Mouse (Mus musculus): ENCODE data around the gene Olfr56. TPM values are rescaled to one million over a fixed set of nuclear protein-coding genes. Genes with fewer than 3 reads are reported as not detected.
A peak's percentile ranks its signal among the peaks of the same experiment; 100 is the strongest.

Gene Olfr56
- polyA plus RNA-seq, 1 experiment from 2014 or later, result 0.09 TPM

DNA sequence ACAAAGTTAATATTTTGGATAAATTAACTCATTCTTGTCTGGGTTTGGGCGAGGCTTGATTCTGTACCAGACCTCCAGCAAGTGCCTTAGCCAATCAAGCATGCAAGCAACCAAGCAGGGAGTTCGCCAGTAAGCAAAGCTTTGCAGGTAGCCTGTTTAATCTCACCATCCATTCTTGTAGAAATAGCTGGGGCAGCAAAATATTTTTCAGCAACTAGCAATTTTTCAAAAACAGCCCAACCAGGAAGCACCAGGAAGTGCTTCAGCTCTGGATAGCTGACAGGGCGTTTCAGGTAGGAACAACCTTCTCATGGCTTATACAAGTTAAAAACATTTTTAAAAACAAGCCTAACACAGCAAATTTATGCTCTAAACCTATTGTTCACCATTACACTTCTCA, 103.2 kb downstream of the Olfr56 start:
- peak; percentile 21 for DNase-seq (ENCODE audit: low spot score)
- no peak for TF ChIP-seq CTCF (IDR thresholded peaks at IDR 0.05; ENCODE audit: low read depth)
- H3K27ac ChIP-seq, result peak overlapping the region; percentile 19; the same call in 1 of the 2 replicates
- H3K4me3 ChIP-seq (replicated peaks; ENCODE audit: low read depth, low read length), result no peak overlapping the region
- H3K27me3 ChIP-seq (ENCODE audit: insufficient read depth, low read length), result no peaks in the 10 kb centered on the region
- no peak overlapping the region for H3K9ac ChIP-seq (ENCODE audit: low read depth, low read length)
- ATAC-seq (replicated peaks; ENCODE audit: low FRiP score, low read depth), result no peak; the same call in 1 of the 2 replicates
- 0 out of 2 replicates have a peak, but pooled peaks cover 7% of the 10 kb centered on the region for H3K4me1 ChIP-seq (replicated peaks; ENCODE audit: insufficient read depth, low read length)
- H3K4me2 ChIP-seq (ENCODE audit: low read length), result no peak overlapping the region
- H3K36me3 ChIP-seq (ENCODE audit: insufficient read depth, low read length), result no peaks in the 10 kb centered on the region
- no peaks in the 10 kb centered on the region for H3K9me3 ChIP-seq (replicated peaks; ENCODE audit: low read length)
- WGBS, result 52% methylated on average over 3 of the region's 3 CpGs

DNA sequence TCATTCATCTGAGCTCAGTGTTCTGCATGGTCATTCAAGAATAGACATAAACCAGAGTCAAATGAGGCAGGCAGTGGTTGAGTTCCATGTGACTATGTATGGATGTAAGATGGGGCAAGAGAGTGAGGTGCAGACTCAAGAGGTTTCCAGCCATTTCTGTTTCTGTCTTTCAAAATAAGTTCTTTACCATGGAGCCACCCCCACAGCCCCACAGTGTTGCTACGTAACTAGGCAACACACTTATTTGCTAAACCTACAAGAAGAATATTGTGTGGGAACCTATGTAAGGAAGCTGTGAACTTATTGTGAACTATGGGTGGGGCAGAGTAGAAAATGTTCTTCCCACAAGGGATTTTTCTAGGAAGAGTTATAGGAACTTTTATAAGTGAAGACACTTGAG, 104.5 kb downstream of the Olfr56 start:
- H3K4me2 ChIP-seq (ENCODE audit: low read length), result no peak overlapping the region
- DNase-seq (ENCODE audit: low spot score) (peak; percentile 47), ATAC-seq (replicated peaks; ENCODE audit: low FRiP score, low read depth) (no peak)
- H3K27me3 ChIP-seq (ENCODE audit: insufficient read depth, low read length), result no peaks in the 10 kb centered on the region
- 93% methylated on average over 1 of the region's 1 CpGs for WGBS
- H3K4me1 ChIP-seq (replicated peaks; ENCODE audit: insufficient read depth, low read length), result 0 out of 2 replicates have a peak, but pooled peaks cover 7% of the 10 kb centered on the region
- no peak for TF ChIP-seq CTCF (IDR thresholded peaks at IDR 0.05; ENCODE audit: low read depth)
- H3K9ac ChIP-seq (ENCODE audit: low read depth, low read length), result no peak overlapping the region
- H3K9me3 ChIP-seq (replicated peaks; ENCODE audit: low read length), result no peaks in the 10 kb centered on the region
- H3K27ac ChIP-seq, result no peak overlapping the region
- no peaks in the 10 kb centered on the region for H3K36me3 ChIP-seq (ENCODE audit: insufficient read depth, low read length)
- no peak overlapping the region for H3K4me3 ChIP-seq (replicated peaks; ENCODE audit: low read depth, low read length)

DNA sequence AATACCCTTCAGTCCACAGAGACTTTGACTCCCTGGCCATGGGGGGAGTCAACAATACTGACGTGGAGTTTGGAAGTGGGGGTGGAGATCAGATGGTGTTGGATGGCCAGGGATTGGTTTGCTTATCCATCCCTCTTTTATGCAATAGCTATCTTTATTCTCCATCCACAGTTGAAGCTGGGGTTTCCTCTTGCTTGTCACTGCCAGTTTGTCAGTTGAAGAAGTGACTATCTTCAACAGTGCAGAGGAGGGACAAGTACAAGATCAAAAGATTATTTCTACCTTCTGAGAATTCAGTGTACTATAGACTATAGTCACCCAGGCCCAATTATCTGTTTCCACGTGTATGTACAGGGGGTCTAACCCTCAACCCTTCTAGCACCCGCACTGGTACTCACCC, 105.1 kb downstream of the Olfr56 start:
- ATAC-seq (replicated peaks; ENCODE audit: low FRiP score, low read depth), result no peak
- Histone ChIP-seq H3K27ac (no peak overlapping the region), H3K9me3 (replicated peaks; ENCODE audit: low read length) (no peaks in the 10 kb centered on the region), H3K4me2 (ENCODE audit: low read length) (no peak overlapping the region), H3K9ac (ENCODE audit: low read depth, low read length) (no peak overlapping the region), H3K4me1 (replicated peaks; ENCODE audit: insufficient read depth, low read length) (0 out of 2 replicates have a peak, but pooled peaks cover 7% of the 10 kb centered on the region), H3K36me3 (ENCODE audit: insufficient read depth, low read length) (no peaks in the 10 kb centered on the region), H3K4me3 (replicated peaks; ENCODE audit: low read depth, low read length) (no peak overlapping the region), H3K27me3 (ENCODE audit: insufficient read depth, low read length) (no peaks in the 10 kb centered on the region)
- WGBS, result 74% methylated on average over 3 of the region's 3 CpGs
- DNase-seq (ENCODE audit: low spot score), result no peak
- TF ChIP-seq CTCF (IDR thresholded peaks at IDR 0.05; ENCODE audit: low read depth), result no peak

DNA sequence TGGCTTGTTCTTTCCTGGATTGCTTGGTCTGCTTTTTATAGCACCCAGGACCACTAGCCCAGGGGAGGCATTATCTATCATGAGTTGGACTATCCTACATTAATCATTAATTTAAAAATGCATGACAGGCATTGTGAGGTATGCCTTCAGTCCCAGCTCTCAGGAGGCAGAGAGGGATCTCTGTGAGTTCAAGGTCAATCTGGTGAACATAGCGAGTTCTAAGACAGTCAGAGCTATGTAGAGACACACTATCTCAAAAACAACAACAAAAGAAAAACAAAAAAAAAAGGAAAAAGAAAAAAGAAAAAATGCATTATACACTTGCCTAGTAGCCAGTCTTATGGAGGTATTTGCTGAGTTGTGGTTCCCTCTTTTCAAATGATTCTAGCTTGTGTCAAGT, 105.7 kb downstream of the Olfr56 start:
- Histone ChIP-seq H3K27me3 (ENCODE audit: insufficient read depth, low read length) (no peaks in the 10 kb centered on the region), H3K27ac (no peak overlapping the region; the same call in 1 of the 2 replicates), H3K4me3 (replicated peaks; ENCODE audit: low read depth, low read length) (no peak overlapping the region), H3K9me3 (replicated peaks; ENCODE audit: low read length) (no peaks in the 10 kb centered on the region), H3K36me3 (ENCODE audit: insufficient read depth, low read length) (no peaks in the 10 kb centered on the region), H3K9ac (ENCODE audit: low read depth, low read length) (no peak overlapping the region), H3K4me2 (ENCODE audit: low read length) (no peak overlapping the region), H3K4me1 (replicated peaks; ENCODE audit: insufficient read depth, low read length) (0 out of 2 replicates have a peak, but pooled peaks cover 7% of the 10 kb centered on the region)
- ATAC-seq (replicated peaks; ENCODE audit: low FRiP score, low read depth) (no peak), DNase-seq (ENCODE audit: low spot score) (no peak)
- 44% methylated on average over 1 of the region's 1 CpGs for WGBS
- no peak for TF ChIP-seq CTCF (IDR thresholded peaks at IDR 0.05; ENCODE audit: low read depth)

DNA sequence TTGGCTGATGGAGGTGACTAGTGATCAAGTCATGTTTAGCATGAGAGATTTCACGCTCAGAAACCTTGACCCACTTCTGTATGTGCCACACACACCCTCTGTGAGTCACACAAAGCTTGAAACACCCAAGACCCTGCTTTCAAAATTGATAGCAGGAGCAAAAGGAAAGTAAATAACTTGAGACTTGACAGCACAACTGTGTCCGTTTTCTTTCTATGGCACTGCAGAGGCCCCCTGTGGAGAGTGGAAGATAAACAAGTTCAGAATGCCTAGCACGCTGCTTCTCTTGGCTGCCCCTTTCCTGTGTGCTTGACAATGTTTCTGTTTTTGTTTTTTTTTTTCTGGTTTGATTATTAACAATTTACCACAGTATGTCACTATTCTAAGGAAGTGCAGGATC, 106.2 kb downstream of the Olfr56 start:
- Histone ChIP-seq H3K27ac (no peak overlapping the region; the same call in 1 of the 2 replicates), H3K4me2 (ENCODE audit: low read length) (no peak overlapping the region), H3K27me3 (ENCODE audit: insufficient read depth, low read length) (no peaks in the 10 kb centered on the region), H3K9ac (ENCODE audit: low read depth, low read length) (no peak overlapping the region), H3K9me3 (replicated peaks; ENCODE audit: low read length) (no peaks in the 10 kb centered on the region), H3K36me3 (ENCODE audit: insufficient read depth, low read length) (no peaks in the 10 kb centered on the region), H3K4me1 (replicated peaks; ENCODE audit: insufficient read depth, low read length) (0 out of 2 replicates have a peak, but pooled peaks cover 7% of the 10 kb centered on the region), H3K4me3 (replicated peaks; ENCODE audit: low read depth, low read length) (no peak overlapping the region)
- peak; percentile 68 for TF ChIP-seq CTCF (IDR thresholded peaks at IDR 0.05; ENCODE audit: low read depth)
- ATAC-seq (replicated peaks; ENCODE audit: low FRiP score, low read depth), result no peak
- 35% methylated on average over 3 of the region's 3 CpGs for WGBS
- DNase-seq (ENCODE audit: low spot score), result peak; percentile 57

DNA sequence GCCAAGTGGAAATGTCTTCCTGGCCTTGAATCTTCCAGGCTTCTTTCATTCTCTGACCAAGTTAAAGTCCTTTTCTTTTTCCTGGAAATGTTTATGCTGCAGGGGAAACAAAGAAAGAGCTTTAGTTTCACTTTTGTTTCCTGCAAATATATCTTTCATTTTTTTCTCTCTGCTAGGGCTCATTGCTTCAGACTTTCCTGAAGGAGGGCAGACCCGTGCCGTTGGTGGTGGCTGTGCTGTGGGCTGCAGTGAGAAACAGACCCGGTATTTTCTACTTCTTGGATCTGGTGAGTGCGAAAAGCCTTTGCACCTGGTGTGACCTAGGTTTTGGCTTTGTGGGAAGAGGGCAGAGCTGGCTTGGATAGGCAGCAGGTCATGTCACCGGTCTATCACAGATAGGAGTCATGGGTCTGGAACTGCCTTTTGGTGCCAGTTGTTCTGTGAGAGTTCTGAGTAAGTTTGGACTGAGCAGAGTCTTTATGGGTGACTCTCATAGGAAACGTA, 108.2 kb downstream of the Olfr56 start:
- Histone ChIP-seq H3K27me3 (ENCODE audit: insufficient read depth, low read length) (no peaks in the 10 kb centered on the region), H3K4me1 (replicated peaks; ENCODE audit: insufficient read depth, low read length) (0 out of 2 replicates have a peak, but pooled peaks cover 7% of the 10 kb centered on the region), H3K4me3 (replicated peaks; ENCODE audit: low read depth, low read length) (no peak overlapping the region), H3K36me3 (ENCODE audit: insufficient read depth, low read length) (no peaks in the 10 kb centered on the region), H3K9ac (ENCODE audit: low read depth, low read length) (no peak overlapping the region), H3K4me2 (ENCODE audit: low read length) (no peak overlapping the region), H3K27ac (peak overlapping the region; percentile 58; the same call in 1 of the 2 replicates), H3K9me3 (replicated peaks; ENCODE audit: low read length) (no peaks in the 10 kb centered on the region)
- ATAC-seq (replicated peaks; ENCODE audit: low FRiP score, low read depth) (no peak), DNase-seq (ENCODE audit: low spot score) (no peak)
- WGBS, result 81% methylated on average over 6 of the region's 6 CpGs
- TF ChIP-seq CTCF (IDR thresholded peaks at IDR 0.05; ENCODE audit: low read depth), result no peak
